Mouse (Mus musculus) MEL (cell line): Measurements from ENCODE around the gene Erc1. TPM values are rescaled to one million over a fixed set of nuclear protein-coding genes. Genes with fewer than 3 reads are reported as not detected.

ENCODE experiments used
- DNase-seq: peaks from one replicate; pipeline ENCODE4 v3.0.0; 2011; ENCODE audit warnings: low read depth, low spot score
- H3K27ac ChIP-seq: 2 replicates; pipeline ENCODE4 v1.5.1; 2012; ENCODE audit warnings: low read depth, mild to moderate bottlenecking, control low read depth, low read length, moderate library complexity; ENCODE audit not compliant: control insufficient read depth
- H3K27me3 ChIP-seq, 2 experiments: fragments of 150-350 bp in 1 of 2; sonication (generic) in 1 of 2; 2 replicates each; pipeline ENCODE4 v1.6.1; 2012; ENCODE audit warnings: low read length in 2 of 2, mild to moderate bottlenecking in 2 of 2, improper control_type of control experiment in 1 of 2, moderate library complexity in 1 of 2; ENCODE audit not compliant: insufficient read depth in 2 of 2, control insufficient read depth in 1 of 2
- H3K36me3 ChIP-seq, 2 experiments: 2 replicates each; pipeline ENCODE4 v1.6.1; 2012 to 2014; ENCODE audit warnings: low read length in 2 of 2, improper control_type of control experiment in 1 of 2, inconsistent platforms in 1 of 2, mild to moderate bottlenecking in 1 of 2; ENCODE audit not compliant: insufficient read depth in 2 of 2, control insufficient read depth in 1 of 2
- H3K4me1 ChIP-seq, 2 experiments: fragments of 150-350 bp in 1 of 2; sonication (generic) in 1 of 2; 2 replicates each; pipeline ENCODE4 v1.6.1; 2012; ENCODE audit warnings: low read length in 2 of 2, improper control_type of control experiment in 1 of 2, mild to moderate bottlenecking in 1 of 2; ENCODE audit not compliant: insufficient read depth in 2 of 2, control insufficient read depth in 1 of 2
- H3K4me3 ChIP-seq, 2 experiments: fragments of 150-350 bp in 1 of 2; sonication (generic) in 1 of 2; 2 replicates each; pipeline ENCODE4 v1.5.1; 2012; ENCODE audit warnings: low read depth in 2 of 2, low read length in 2 of 2, mild to moderate bottlenecking in 2 of 2, moderate library complexity in 2 of 2, control low read depth in 1 of 2, improper control_type of control experiment in 1 of 2; ENCODE audit not compliant: control insufficient read depth in 1 of 2, insufficient read depth in 1 of 2
- H3K79me2 ChIP-seq: 2 replicates; pipeline ENCODE4 v1.6.1; 2012; ENCODE audit warnings: mild to moderate bottlenecking, low read length, moderate library complexity; ENCODE audit not compliant: control insufficient read depth, poor library complexity, insufficient read depth
- H3K9ac ChIP-seq: 2 replicates; pipeline ENCODE4 v1.6.1; 2012; ENCODE audit warnings: low read depth, mild to moderate bottlenecking, control low read depth, low read length, moderate library complexity; ENCODE audit not compliant: control insufficient read depth, poor library complexity, severe bottlenecking
- H3K9me3 ChIP-seq: fragments of 150-350 bp; sonication (generic); replicated peaks from 2 replicates; pipeline ENCODE4 v1.6.1; 2012; ENCODE audit warnings: mild to moderate bottlenecking, low read length, improper control_type of control experiment, moderate library complexity; ENCODE audit not compliant: insufficient read depth
- CHD1 ChIP-seq: IDR thresholded peaks from 2 replicates; pipeline ENCODE4 v1.6.1; 2012; ENCODE audit warnings: low read depth, mild to moderate bottlenecking, inconsistent platforms, low read length, improper control_type of control experiment
- CHD2 ChIP-seq: IDR thresholded peaks from 2 replicates; pipeline ENCODE4 v1.6.1; 2011; ENCODE audit warnings: low read length, improper control_type of control experiment
- CTCF ChIP-seq, 3 experiments: IDR thresholded peaks in 2 of 3; conservative IDR thresholded peaks in 1 of 3; 2 replicates each; pipeline ENCODE4 v1.5.1; 2011 to 2012; ENCODE audit warnings: low read length in 3 of 3, low read depth in 2 of 3, mild to moderate bottlenecking in 2 of 3, improper control_type of control experiment in 1 of 3, inconsistent platforms in 1 of 3, mixed read lengths in 1 of 3, moderate library complexity in 1 of 3; ENCODE audit not compliant: control insufficient read depth in 1 of 3, insufficient read depth in 1 of 3, poor library complexity in 1 of 3, severe bottlenecking in 1 of 3
- E2F4 ChIP-seq: IDR thresholded peaks from 2 replicates; pipeline ENCODE4 v1.6.1; 2011; ENCODE audit warnings: low read depth, low read length, improper control_type of control experiment, borderline replicate concordance
- EP300 ChIP-seq, 2 experiments: IDR thresholded peaks; 2 replicates each; pipeline ENCODE4 v1.6.1; 2011; ENCODE audit warnings: improper control_type of control experiment in 2 of 2, low read length in 2 of 2, low read depth in 1 of 2, mild to moderate bottlenecking in 1 of 2
- ETS1 ChIP-seq: IDR thresholded peaks from 2 replicates; pipeline ENCODE4 v1.6.1; 2012; ENCODE audit warnings: low read depth, mild to moderate bottlenecking, inconsistent platforms, low read length, improper control_type of control experiment, moderate library complexity
- GATA1 ChIP-seq: IDR thresholded peaks from 2 replicates; pipeline ENCODE4 v1.6.1; 2011; ENCODE audit warnings: low read depth, low read length, improper control_type of control experiment
- JUND ChIP-seq: IDR thresholded peaks from 2 replicates; pipeline ENCODE4 v1.6.1; 2011; ENCODE audit warnings: low read depth, mild to moderate bottlenecking, improper control_type of control experiment, low read length
- KAT2A ChIP-seq: conservative IDR thresholded peaks from 2 replicates; pipeline ENCODE4 v1.6.1; 2012; ENCODE audit warnings: low read depth, low read length, improper control_type of control experiment, inconsistent platforms
- MAFK ChIP-seq: IDR thresholded peaks from 2 replicates; pipeline ENCODE4 v1.6.1; 2011; ENCODE audit warnings: low read depth, mild to moderate bottlenecking, low read length, improper control_type of control experiment, borderline replicate concordance
- MAX ChIP-seq: IDR thresholded peaks from 2 replicates; pipeline ENCODE4 v1.6.1; 2011; ENCODE audit warnings: low read length, improper control_type of control experiment
- MAZ ChIP-seq: IDR thresholded peaks from 2 replicates; pipeline ENCODE4 v1.6.1; 2012; ENCODE audit warnings: low read depth, mild to moderate bottlenecking, inconsistent platforms, low read length, improper control_type of control experiment
- MEF2A ChIP-seq: IDR thresholded peaks from 2 replicates; pipeline ENCODE4 v1.6.1; 2014; ENCODE audit warnings: low read depth, mild to moderate bottlenecking, inconsistent platforms, low read length, improper control_type of control experiment; ENCODE audit not compliant: poor library complexity, insufficient replicate concordance, severe bottlenecking; ENCODE audit errors: extremely low read depth
- MXI1 ChIP-seq: IDR thresholded peaks from 2 replicates; pipeline ENCODE4 v1.6.1; 2011; ENCODE audit warnings: mild to moderate bottlenecking, low read depth, low read length, improper control_type of control experiment
- NELFE ChIP-seq: IDR thresholded peaks from 2 replicates; pipeline ENCODE4 v1.6.1; 2011; ENCODE audit warnings: low read depth, low read length, improper control_type of control experiment
- NRF1 ChIP-seq: IDR thresholded peaks from 2 replicates; pipeline ENCODE4 v1.6.1; 2014; ENCODE audit warnings: low read depth, mild to moderate bottlenecking, inconsistent platforms, low read length, improper control_type of control experiment, moderate library complexity; ENCODE audit not compliant: poor library complexity, insufficient read depth, severe bottlenecking
- POLR2A ChIP-seq, 2 experiments: IDR thresholded peaks; 2 replicates each; pipeline ENCODE4 v1.6.1; 2011 to 2012; ENCODE audit warnings: low read length in 2 of 2, mild to moderate bottlenecking in 2 of 2, control low read depth in 1 of 2, improper control_type of control experiment in 1 of 2, low read depth in 1 of 2, moderate library complexity in 1 of 2; ENCODE audit not compliant: control insufficient read depth in 1 of 2, insufficient read depth in 1 of 2, poor library complexity in 1 of 2
- POLR2AphosphoS2 ChIP-seq: IDR thresholded peaks from 2 replicates; pipeline ENCODE4 v1.6.1; 2011; ENCODE audit warnings: low read length, improper control_type of control experiment
- RAD21 ChIP-seq: IDR thresholded peaks from 2 replicates; pipeline ENCODE4 v1.6.1; 2011; ENCODE audit warnings: mild to moderate bottlenecking, low read depth, low read length, improper control_type of control experiment
- SIN3A ChIP-seq: IDR thresholded peaks from 2 replicates; pipeline ENCODE4 v1.6.1; 2012; ENCODE audit warnings: low read length, improper control_type of control experiment, inconsistent platforms
- SMC3 ChIP-seq: IDR thresholded peaks from 2 replicates; pipeline ENCODE4 v1.6.1; 2011; ENCODE audit warnings: low read depth, low read length, improper control_type of control experiment
- TBP ChIP-seq: IDR thresholded peaks from 2 replicates; pipeline ENCODE4 v1.8.0; 2011; ENCODE audit warnings: low read depth, low read length, improper control_type of control experiment
- TCF12 ChIP-seq: IDR thresholded peaks from 2 replicates; pipeline ENCODE4 v1.6.1; 2014; ENCODE audit warnings: low read depth, mild to moderate bottlenecking, inconsistent platforms, low read length, improper control_type of control experiment, moderate library complexity
- UBTF ChIP-seq: IDR thresholded peaks from 2 replicates; pipeline ENCODE4 v1.6.1; 2012; ENCODE audit warnings: low read depth, mild to moderate bottlenecking, inconsistent platforms, low read length, improper control_type of control experiment, moderate library complexity, borderline replicate concordance; ENCODE audit not compliant: insufficient read depth
- USF2 ChIP-seq, 2 experiments: IDR thresholded peaks; 2 replicates each; pipeline ENCODE4 v1.6.1; 2011 to 2012; ENCODE audit warnings: improper control_type of control experiment in 2 of 2, low read length in 2 of 2, borderline replicate concordance in 1 of 2, inconsistent platforms in 1 of 2, low read depth in 1 of 2, mild to moderate bottlenecking in 1 of 2; ENCODE audit not compliant: insufficient read depth in 1 of 2
- ZC3H11A ChIP-seq: IDR thresholded peaks from 2 replicates; pipeline ENCODE4 v1.6.1; 2012; ENCODE audit warnings: low read depth, mild to moderate bottlenecking, inconsistent platforms, low read length, improper control_type of control experiment
- ZKSCAN1 ChIP-seq: IDR thresholded peaks from 2 replicates; pipeline ENCODE4 v1.6.1; 2012; ENCODE audit warnings: low read depth, mild to moderate bottlenecking, inconsistent platforms, low read length, improper control_type of control experiment, moderate library complexity
- ZMIZ1 ChIP-seq: IDR thresholded peaks from 2 replicates; pipeline ENCODE4 v1.6.1; 2012; ENCODE audit warnings: low read depth, mild to moderate bottlenecking, inconsistent platforms, low read length, improper control_type of control experiment, moderate library complexity
- polyA plus RNA-seq, 2 experiments: library from polyadenylated mRNA; stranded (reverse) in 1 of 2; unstranded in 1 of 2; fragments of >175 nt in 1 of 2; fragments of >200 nt in 1 of 2; gene quantifications; 2 replicates each; pipeline versions ENCODE4 v1.2.1 to v1.2.4; 2012; ENCODE audit warnings: low replicate concordance in 2 of 2, low read depth in 1 of 2; ENCODE audit not compliant: insufficient read length in 2 of 2, insufficient read depth in 1 of 2, missing spikeins in 1 of 2
- total RNA-seq: library from RNA; depleted of rRNA; stranded (reverse); fragments of 300-350 nt; gene quantifications from 2 replicates; pipeline ENCODE4 v1.2.3, GENCODE M21; 2012

Erc1 gene
- total and polyA plus RNA-seq, 3 experiments = 3.8 to 79.9 (median 9.4) TPM

DNA sequence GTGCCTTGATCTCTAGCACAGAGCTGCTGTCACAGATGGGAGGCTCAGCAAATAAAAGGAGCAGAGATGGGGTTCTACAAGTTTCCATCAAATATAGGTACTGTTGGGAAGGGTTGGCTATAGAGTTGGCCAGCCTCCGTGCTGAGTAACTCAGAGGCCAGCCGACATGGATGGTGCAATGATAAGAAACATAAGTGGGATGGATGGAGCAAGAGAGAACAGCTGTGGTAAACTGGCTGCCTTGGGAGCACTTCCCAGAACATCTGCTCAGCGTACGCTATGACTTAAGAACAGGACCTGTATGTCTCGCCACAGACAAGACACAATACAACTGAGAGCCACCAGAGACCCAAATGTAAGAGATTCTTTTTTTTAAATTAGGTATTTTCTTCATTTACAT, 264.8 kb downstream of the Erc1 start:
- no peak for DNase-seq
- Histone ChIP-seq H3K79me2 (no peaks in the 10 kb centered on the region), H3K27me3 (no peaks in the 10 kb centered on the region), H3K36me3 (no peaks in the 10 kb centered on the region), H3K27ac (no peak overlapping the region), H3K9ac (no peak overlapping the region), H3K9me3 (no peaks in the 10 kb centered on the region), H3K4me1 (no peaks in the 10 kb centered on the region), H3K4me3 (no peak overlapping the region)
- no peak for TF ChIP-seq MAFK
- no peak for TF ChIP-seq KAT2A
- TF ChIP-seq NRF1 = no peak
- no peak for TF ChIP-seq MAZ
- TF ChIP-seq MEF2A = no peak
- no peak for TF ChIP-seq CHD2
- no peak for TF ChIP-seq UBTF
- no peak for TF ChIP-seq TBP
- TF ChIP-seq ZMIZ1 = no peak
- no peak for TF ChIP-seq JUND
- TF ChIP-seq E2F4 = no peak
- no peak for TF ChIP-seq EP300 (IDR thresholded peaks at IDR 0.05; ENCODE audit: low read depth in 1 of 2, low read length in 2 of 2)
- no peak for TF ChIP-seq ZKSCAN1
- no peak for TF ChIP-seq TCF12
- TF ChIP-seq CTCF (IDR thresholded peaks at IDR 0.05 in 2 of 3, conservative IDR thresholded peaks at IDR 0.05 in 1 of 3; ENCODE audit: control insufficient read depth in 1 of 3, insufficient read depth in 1 of 3, low read depth in 2 of 3, low read length in 3 of 3, poor library complexity in 1 of 3, severe bottlenecking in 1 of 3) = no peak
- TF ChIP-seq POLR2A (IDR thresholded peaks at IDR 0.05; ENCODE audit: control insufficient read depth in 1 of 2, insufficient read depth in 1 of 2, low read depth in 1 of 2, low read length in 2 of 2, poor library complexity in 1 of 2) = no peak
- TF ChIP-seq NELFE = no peak
- TF ChIP-seq SIN3A = no peak
- no peak for TF ChIP-seq CHD1

DNA sequence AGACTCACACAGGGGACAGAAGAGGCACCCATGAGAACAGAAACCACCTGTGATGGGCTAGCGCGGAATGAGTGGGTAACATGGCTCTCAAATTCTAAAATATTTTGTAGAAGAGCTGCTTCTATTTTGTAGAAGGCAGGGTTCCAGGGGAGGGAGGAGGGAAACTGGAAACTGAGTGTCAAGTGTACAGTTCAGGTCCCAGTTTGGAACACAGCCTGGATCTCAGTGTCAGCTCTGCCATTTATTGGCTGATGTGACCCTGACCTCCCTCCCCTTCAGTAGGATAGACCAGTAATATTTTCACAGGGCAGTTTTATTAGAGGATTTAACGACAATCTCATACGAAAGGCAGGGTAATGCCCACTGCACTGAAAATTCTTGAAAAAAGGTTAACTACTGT, 271.3 kb downstream of the Erc1 start:
- DNase-seq = no peak
- no peaks in the 10 kb centered on the region for H3K9me3 ChIP-seq
- H3K79me2 ChIP-seq = no peaks in the 10 kb centered on the region
- no peaks in the 10 kb centered on the region for H3K27me3 ChIP-seq
- H3K4me3 ChIP-seq = no peak overlapping the region
- H3K4me1 ChIP-seq = no peaks in the 10 kb centered on the region
- TF ChIP-seq SIN3A = no peak
- TF ChIP-seq GATA1 = no peak
- TF ChIP-seq MXI1 = no peak
- no peak for TF ChIP-seq RAD21
- TF ChIP-seq USF2 (IDR thresholded peaks at IDR 0.05; ENCODE audit: borderline replicate concordance in 1 of 2, insufficient read depth in 1 of 2, low read depth in 1 of 2, low read length in 2 of 2) = no peak
- no peak for TF ChIP-seq E2F4
- no peak for TF ChIP-seq ZC3H11A
- no peak for TF ChIP-seq POLR2AphosphoS2
- TF ChIP-seq JUND = no peak
- no peak for TF ChIP-seq SMC3
- TF ChIP-seq UBTF = no peak
- no peak for TF ChIP-seq MAX
- no peak for TF ChIP-seq ETS1
- TF ChIP-seq POLR2A (IDR thresholded peaks at IDR 0.05; ENCODE audit: control insufficient read depth in 1 of 2, insufficient read depth in 1 of 2, low read depth in 1 of 2, low read length in 2 of 2, poor library complexity in 1 of 2) = no peak
- H3K36me3 ChIP-seq = no peaks in the 10 kb centered on the region
- H3K27ac ChIP-seq = no peak overlapping the region
- H3K9ac ChIP-seq = no peak overlapping the region
